ENCODE assay signal across 11 mouse cellular contexts in the genomic region with DNA sequence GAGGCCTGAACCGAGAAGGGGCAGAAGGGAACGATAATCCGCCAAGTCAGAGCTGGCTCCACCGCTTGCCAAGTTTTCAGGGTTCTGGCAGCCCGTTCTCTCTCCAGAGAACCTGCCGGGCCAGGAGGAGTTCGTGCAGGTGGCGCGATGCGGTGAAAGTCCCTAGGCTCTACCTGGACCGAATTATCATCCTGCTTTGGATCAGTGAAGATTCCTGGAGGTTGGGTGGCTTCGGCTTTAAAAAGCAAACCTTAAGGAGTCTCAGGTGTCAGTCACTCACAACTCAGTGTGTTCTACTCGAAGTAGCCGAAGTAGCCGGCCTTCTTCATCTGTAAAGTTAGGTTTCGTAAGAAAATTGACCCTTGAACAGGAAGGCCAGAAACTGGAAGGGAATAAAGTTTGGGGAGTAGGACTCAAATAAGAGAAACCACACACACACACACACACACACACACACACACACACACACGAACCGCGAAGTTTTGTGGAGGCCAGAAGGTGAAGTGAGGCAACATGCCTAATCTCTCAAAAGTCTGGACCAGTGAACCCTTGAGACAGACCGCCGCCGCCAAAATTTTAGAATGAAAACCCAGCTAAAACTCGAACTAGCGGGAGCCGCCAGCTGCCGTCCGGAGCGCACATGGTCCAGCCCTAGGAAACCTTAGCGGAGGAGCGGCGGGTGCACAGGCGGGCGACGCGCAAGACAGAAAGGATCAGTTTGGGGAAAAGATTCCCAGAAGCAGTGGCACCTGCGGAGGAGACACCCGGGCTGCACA. TPM values are rescaled to one million over a fixed set of nuclear protein-coding genes. Genes with fewer than 3 reads are reported as not detected.
A peak's percentile ranks its signal among the peaks of the same experiment; 100 is the strongest.
DNase-seq lines count a peak whose midpoint lies in the region; ATAC-seq lines count a peak whose summit lies in the region.
"Had no signal": no experiment of that assay in that cellular context is flagged by ENCODE, and none has a peak within 500 bp of the region (broad histone marks: within the 10 kb centered on the region; RNA-seq: fewer than 3 reads in every experiment).

No protein-coding gene starts in this region.

- WGBS in heart, embryonic 16.5 days = 3% methylated on average over 37 of the region's 37 CpGs
- 2% methylated on average over 37 of the region's 37 CpGs for WGBS in embryonic facial prominence, embryonic 11.5 days
- 1% methylated on average over 37 of the region's 37 CpGs for WGBS in limb, embryonic 10.5 days
- WGBS in neural tube, embryonic 15.5 days = under 1% methylated on average over 37 of the region's 37 CpGs

- H3K27me3 ChIP-seq in heart, embryonic 16.5 days (ENCODE audit: control insufficient read depth, insufficient read depth, low read length) = peaks cover 88% of the 10 kb centered on the region
- H3K27me3 ChIP-seq in embryonic facial prominence, embryonic 11.5 days (ENCODE audit: control insufficient read depth, insufficient read depth, low read length) = peaks cover 83% of the 10 kb centered on the region
- peaks cover 100% of the 10 kb centered on the region for H3K27me3 ChIP-seq in limb, embryonic 10.5 days (ENCODE audit: low read depth, poor library complexity, severe bottlenecking)
- H3K27me3 ChIP-seq in neural tube, embryonic 15.5 days (replicated peaks) = peaks cover 90% of the 10 kb centered on the region

- no peaks in the 10 kb centered on the region for H3K36me3 ChIP-seq in heart, embryonic 16.5 days (ENCODE audit: control insufficient read depth, insufficient read depth)
- no peaks in the 10 kb centered on the region for H3K36me3 ChIP-seq in embryonic facial prominence, embryonic 11.5 days (replicated peaks; ENCODE audit: control insufficient read depth, insufficient read depth, low read depth, low read length)
- no peaks in the 10 kb centered on the region for H3K36me3 ChIP-seq in limb, embryonic 10.5 days
- H3K36me3 ChIP-seq in neural tube, embryonic 15.5 days = no peaks in the 10 kb centered on the region
- H3K36me3 ChIP-seq: liver, embryonic 12.5 days had no signal

- no peak for ATAC-seq in heart, embryonic 16.5 days (replicated peaks; ENCODE audit: extremely low read depth, insufficient read depth, low FRiP score)
- ATAC-seq in embryonic facial prominence, embryonic 11.5 days (replicated peaks; ENCODE audit: insufficient number of reproducible peaks, low FRiP score, low TSS enrichment, low read depth) = no peak
- no peak for ATAC-seq in neural tube, embryonic 15.5 days (ENCODE audit: low FRiP score)
- ATAC-seq: liver, embryonic 12.5 days had no signal

- peak overlapping the region; percentile 7; the same call in 1 of the 2 replicates for H3K4me3 ChIP-seq in heart, embryonic 16.5 days (ENCODE audit: low read length)
- no peak overlapping the region for H3K4me3 ChIP-seq in embryonic facial prominence, embryonic 11.5 days (ENCODE audit: low read depth, low read length)
- H3K4me3 ChIP-seq in limb, embryonic 10.5 days = peak overlapping the region; percentile 28
- no peak overlapping the region for H3K4me3 ChIP-seq in neural tube, embryonic 15.5 days (replicated peaks)
- H3K4me3 ChIP-seq: liver, embryonic 12.5 days had no signal

- no peak overlapping the region for H3K4me2 ChIP-seq in heart, embryonic 16.5 days (ENCODE audit: low read depth, low read length)
- H3K4me2 ChIP-seq in embryonic facial prominence, embryonic 11.5 days (ENCODE audit: low read depth, low read length) = peak overlapping the region; percentile 33
- peak overlapping the region; percentile 5; the same call in 1 of the 2 replicates for H3K4me2 ChIP-seq in neural tube, embryonic 15.5 days
- H3K4me2 ChIP-seq: liver, embryonic 12.5 days had no signal

- no peak for DNase-seq in heart, postnatal 4 days
- DNase-seq in embryonic facial prominence, embryonic 11.5 days (ENCODE audit: low spot score) = peak; percentile 37
- peak; percentile 52 for DNase-seq in limb, embryonic 10.5 days (ENCODE audit: low spot score)
- DNase-seq in urinary bladder, adult 2 months (ENCODE audit: low spot score) = no peak
- no peak for DNase-seq in adipocyte (ENCODE audit: low spot score)
- DNase-seq in layer of hippocampus, postnatal 36 days = no peak

- no peaks in the 10 kb centered on the region; the same call in 1 of the 2 replicates for H3K9me3 ChIP-seq in heart, embryonic 16.5 days (replicated peaks; ENCODE audit: control insufficient read depth, low read length)
- no peaks in the 10 kb centered on the region for H3K9me3 ChIP-seq in embryonic facial prominence, embryonic 11.5 days (replicated peaks; ENCODE audit: control insufficient read depth, low read length)
- H3K9me3 ChIP-seq in limb, embryonic 10.5 days (replicated peaks) = no peaks in the 10 kb centered on the region
- H3K9me3 ChIP-seq in neural tube, embryonic 15.5 days (replicated peaks) = no peaks in the 10 kb centered on the region
- H3K9me3 ChIP-seq: liver, embryonic 12.5 days had no signal

- peaks cover 10% of the 10 kb centered on the region for H3K4me1 ChIP-seq in heart, embryonic 16.5 days (ENCODE audit: control insufficient read depth, insufficient read depth, low read length)
- H3K4me1 ChIP-seq in embryonic facial prominence, embryonic 11.5 days (ENCODE audit: control insufficient read depth, insufficient read depth, low read length) = peaks cover 9% of the 10 kb centered on the region
- H3K4me1 ChIP-seq in limb, embryonic 10.5 days = peaks cover 42% of the 10 kb centered on the region
- H3K4me1 ChIP-seq in neural tube, embryonic 15.5 days = peaks cover 33% of the 10 kb centered on the region
- H3K4me1 ChIP-seq: liver, embryonic 12.5 days had no signal

- H3K9ac ChIP-seq in heart, embryonic 16.5 days (ENCODE audit: low read length) = no peak overlapping the region
- no peak overlapping the region for H3K9ac ChIP-seq in embryonic facial prominence, embryonic 11.5 days (replicated peaks; ENCODE audit: low read length)
- H3K9ac ChIP-seq in neural tube, embryonic 15.5 days (replicated peaks) = no peak overlapping the region
- H3K9ac ChIP-seq: liver, embryonic 12.5 days had no signal

- H3K27ac ChIP-seq in heart, embryonic 16.5 days (ENCODE audit: low read length) = no peak overlapping the region
- no peak overlapping the region for H3K27ac ChIP-seq in embryonic facial prominence, embryonic 11.5 days (replicated peaks; ENCODE audit: low read depth, low read length)
- H3K27ac ChIP-seq in limb, embryonic 10.5 days = 0 out of 2 replicates have a peak overlapping the region, but pooled peaks have one; percentile 37
- H3K27ac ChIP-seq in neural tube, embryonic 15.5 days (replicated peaks) = no peak overlapping the region
- H3K27ac ChIP-seq: liver, embryonic 12.5 days had no signal

RNA-seq across cellular contexts. Expression of a gene that starts 5.0 kb away (rescaled TPM):
- 0.07 TPM in 1 of 2 replicates, not detected in the other for polyA plus RNA-seq in heart, embryonic 16.5 days (2015; fragmentation: Nextera tagmentation; extraction: Ambion mirVana)
- total RNA-seq in heart, postnatal 4 days (2021) = not detected
- polyA plus RNA-seq in embryonic facial prominence, embryonic 11.5 days (2014; fragmentation: Nextera tagmentation; extraction: Ambion mirVana) = 2.1 and 3.8 TPM in 2 replicates
- polyA plus RNA-seq in limb, embryonic 10.5 days (2016; fragmentation: Nextera tagmentation; extraction: Ambion mirVana) = 0.71 and 0.80 TPM in 2 replicates
- polyA plus RNA-seq in neural tube, embryonic 15.5 days (2015; fragmentation: Nextera tagmentation; extraction: Ambion mirVana) = 8.0 and 10.2 TPM in 2 replicates
- not detected in 2 replicates for polyA plus RNA-seq in urinary bladder, adult 2 months (2012; rRNA removed)
- not detected for total RNA-seq in layer of hippocampus, postnatal 36 days (2021)
- total RNA-seq: MEL had no signal
- polyA plus RNA-seq: kidney, embryonic 16.5 days; liver, embryonic 12.5 days had no signal

Comparison
In these comparisons a context has a peak if more than half of its experiments do, and no peak if none do; other contexts are left out.
1. H3K4me3 ChIP-seq: peak in heart, embryonic 16.5 days (single experiment) and limb, embryonic 10.5 days (single experiment); none in embryonic facial prominence, embryonic 11.5 days (single experiment) and neural tube, embryonic 15.5 days (single experiment).
2. DNase-seq: peak in embryonic facial prominence, embryonic 11.5 days (single experiment) and limb, embryonic 10.5 days (single experiment); none in heart, postnatal 4 days (single experiment), urinary bladder, adult 2 months (single experiment), adipocyte (single experiment) and layer of hippocampus, postnatal 36 days (0 of 2).